Mouse (Mus musculus) stomach, embryonic 16.5 days (tissue): ENCODE data around the gene B3gnt7. TPM values are rescaled to one million over a fixed set of nuclear protein-coding genes. Genes with fewer than 3 reads are reported as not detected.

Source experiments
- microRNA-seq: library from miRNA; unstranded; fragments of <30 nt; microRNA quantifications from one replicate; pipeline ENCODE4, GENCODE M21; 2016
- polyA plus RNA-seq: library from polyadenylated mRNA; unstranded; fragments of >200 nt; fragmentation: Nextera tagmentation; extraction: Ambion mirVana; gene quantifications from 2 replicates; pipeline ENCODE4 v1.2.1, GENCODE M21; 2015

B3gnt7 gene
- polyA plus RNA-seq, 1 experiment from 2014 or later = 4.8 TPM

Small RNAs within 50 kb of the gene (microRNA-seq; reads per million reads assigned to microRNA genes)
- gene mmu-mir-3535 = 37.2 reads per million, percentile 45 among the genes with 10 or more reads in this experiment

Other genes with a start within 250 kb of the B3gnt7 start
- 150 and 154 TPM in 2 replicates for gene Psmd1, start 238.4 kb upstream of the B3gnt7 start, polyA plus RNA-seq
- gene Htr2b, start 190.9 kb upstream of the B3gnt7 start, polyA plus RNA-seq = 0.82 and 0.98 TPM in 2 replicates
- not detected in 2 replicates for gene Gm21972, start 169.2 kb upstream of the B3gnt7 start, polyA plus RNA-seq
- 17.1 and 19.1 TPM in 2 replicates for gene Armc9, start 148.1 kb upstream of the B3gnt7 start, polyA plus RNA-seq
- 346 and 382 TPM in 2 replicates for gene Ncl, start 56.6 kb downstream of the B3gnt7 start, polyA plus RNA-seq
- not detected in 2 replicates for gene Nmur1, start 123.4 kb downstream of the B3gnt7 start, polyA plus RNA-seq
- gene Tex44, start 123.5 kb downstream of the B3gnt7 start, polyA plus RNA-seq = not detected in 2 replicates
- gene Ptma, start 223.9 kb downstream of the B3gnt7 start, polyA plus RNA-seq = 1,914 and 2,170 TPM in 2 replicates